Mouse (Mus musculus) olfactory bulb, adult 2 months (tissue): ENCODE data around the gene Usp15.

ENCODE experiments used
- CTCF ChIP-seq: fragments of 200-500 bp; IDR thresholded peaks from 2 replicates; pipeline ENCODE4 v1.5.1; 2012; ENCODE audit warnings: low read depth, mild to moderate bottlenecking, low read length, moderate library complexity; ENCODE audit not compliant: insufficient read depth
- POLR2A ChIP-seq: fragments of 200-500 bp; IDR thresholded peaks from 2 replicates; pipeline ENCODE4 v1.6.1; 2012; ENCODE audit warnings: mild to moderate bottlenecking, low read depth, low read length, moderate library complexity; ENCODE audit not compliant: insufficient read depth

GRCm38 (mm10) chr10:123196835-123197559 lies at the start of gene Usp15:
- TF ChIP-seq CTCF (0 out of 2 replicates have a peak, but pooled peaks have one; percentile 3), POLR2A (peak; percentile 96)
